Mouse (Mus musculus): ENCODE measurements at regions not wholly inside any gene's neighbourhood (a gene's known extent, or its start where the extent isn't known, plus 50 kb on each side); places are given as distances from the start of the nearest gene placed in this dataset.

GRCm38 (mm10) chr8:8562268-8562667 lies 98.8 kb downstream of the Efnb2 start:
- WGBS = 78% methylated on average over 7 of the region's 7 CpGs
- H3K27ac ChIP-seq (ENCODE audit: low read length) = no peak overlapping the region
- TF ChIP-seq CTCF (IDR thresholded peaks at IDR 0.05) = no peak
- TF ChIP-seq EP300 (IDR thresholded peaks at IDR 0.05) = no peak
- ATAC-seq = no peak
- H3K4me1 ChIP-seq (ENCODE audit: insufficient read depth, low read depth, low read length) = no peaks in the 10 kb centered on the region
- H3K4me2 ChIP-seq (replicated peaks; ENCODE audit: low read depth, low read length) = no peak overlapping the region
- no peak for DNase-seq (ENCODE audit: low spot score)
- no peaks in the 10 kb centered on the region for H3K9me3 ChIP-seq (ENCODE audit: low read length)
- H3K27me3 ChIP-seq (replicated peaks; ENCODE audit: insufficient read depth, low read length) = no peaks in the 10 kb centered on the region
- H3K36me3 ChIP-seq (ENCODE audit: insufficient read depth, low read length) = no peaks in the 10 kb centered on the region
- no peak overlapping the region for H3K4me3 ChIP-seq (ENCODE audit: low read depth, low read length)
- no peak overlapping the region for H3K9ac ChIP-seq (replicated peaks; ENCODE audit: low read depth)

DNA sequence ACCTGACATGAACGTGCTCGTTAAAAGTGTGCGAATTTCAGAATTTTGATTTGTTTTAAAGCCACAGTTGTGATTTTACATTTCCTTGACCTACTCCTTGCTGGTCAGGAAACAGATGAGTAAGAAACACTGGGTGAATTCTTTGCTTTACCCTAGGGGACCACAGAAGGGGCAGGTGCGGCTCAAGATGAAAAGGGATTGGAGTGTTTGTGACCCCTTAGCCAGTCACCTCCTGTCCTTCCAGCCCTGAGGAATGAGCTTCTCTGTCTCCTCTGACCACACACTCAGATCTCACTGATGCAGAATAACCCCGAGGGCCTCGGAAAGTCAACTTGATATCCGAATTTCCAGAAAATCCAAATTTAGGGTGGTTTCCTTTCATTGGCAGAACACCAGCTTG lies 103.0 kb downstream of the Efnb2 start:
- H3K4me3 ChIP-seq (ENCODE audit: low read depth, low read length) = no peak overlapping the region
- H3K9me3 ChIP-seq (ENCODE audit: low read length) = no peaks in the 10 kb centered on the region
- H3K9ac ChIP-seq (replicated peaks; ENCODE audit: low read depth) = no peak overlapping the region
- H3K4me1 ChIP-seq (ENCODE audit: insufficient read depth, low read depth, low read length) = no peaks in the 10 kb centered on the region
- no peak overlapping the region for H3K27ac ChIP-seq (ENCODE audit: low read length)
- no peaks in the 10 kb centered on the region for H3K27me3 ChIP-seq (replicated peaks; ENCODE audit: insufficient read depth, low read length)
- no peak overlapping the region for H3K4me2 ChIP-seq (replicated peaks; ENCODE audit: low read depth, low read length)
- ATAC-seq = no peak
- no peak for TF ChIP-seq EP300 (IDR thresholded peaks at IDR 0.05)
- no peak for TF ChIP-seq CTCF (IDR thresholded peaks at IDR 0.05)
- WGBS = 69% methylated on average over 7 of the region's 7 CpGs
- no peaks in the 10 kb centered on the region for H3K36me3 ChIP-seq (ENCODE audit: insufficient read depth, low read length)
- no peak for DNase-seq (ENCODE audit: low spot score)

DNA sequence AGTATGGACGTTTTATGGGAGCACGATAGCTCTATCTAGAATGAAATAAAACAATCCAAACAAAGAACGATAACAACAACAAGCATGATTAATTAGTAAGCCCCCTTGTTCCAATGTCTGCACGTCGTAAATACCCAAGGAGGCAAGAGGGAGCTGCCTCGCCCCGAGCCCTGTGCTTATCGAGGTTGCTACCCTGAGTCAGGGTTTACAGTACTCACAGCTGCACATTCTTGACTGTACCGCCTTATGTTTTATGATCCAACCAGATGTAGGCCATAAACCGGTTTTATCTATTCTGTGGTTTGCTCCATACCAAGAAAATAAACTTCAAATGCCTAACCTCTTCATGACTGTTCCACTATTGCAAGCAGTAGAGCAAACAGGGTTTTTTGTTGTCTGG lies 104.9 kb downstream of the Efnb2 start:
- no peak for DNase-seq (ENCODE audit: low spot score)
- WGBS = 63% methylated on average over 10 of the region's 10 CpGs

GRCm38 (mm10) chr8:8554691-8555090 lies 106.4 kb downstream of the Efnb2 start:
- no peak overlapping the region for H3K27ac ChIP-seq (ENCODE audit: low read length)
- no peaks in the 10 kb centered on the region for H3K27me3 ChIP-seq (replicated peaks; ENCODE audit: insufficient read depth, low read length)
- no peak for DNase-seq (ENCODE audit: low spot score)
- no peak for ATAC-seq
- TF ChIP-seq CTCF (IDR thresholded peaks at IDR 0.05) (no peak), EP300 (IDR thresholded peaks at IDR 0.05) (no peak)
- H3K9me3 ChIP-seq (ENCODE audit: low read length) = no peaks in the 10 kb centered on the region
- 81% methylated on average over 5 of the region's 5 CpGs for WGBS
- H3K4me1 ChIP-seq (ENCODE audit: insufficient read depth, low read depth, low read length) = no peaks in the 10 kb centered on the region
- no peaks in the 10 kb centered on the region for H3K36me3 ChIP-seq (ENCODE audit: insufficient read depth, low read length)
- H3K4me2 ChIP-seq (replicated peaks; ENCODE audit: low read depth, low read length) = no peak overlapping the region
- H3K4me3 ChIP-seq (ENCODE audit: low read depth, low read length) = no peak overlapping the region
- H3K9ac ChIP-seq (replicated peaks; ENCODE audit: low read depth) = no peak overlapping the region

More for the DNA sequence above, 104.9 kb downstream of the Efnb2 start:
- no peaks in the 10 kb centered on the region for H3K36me3 ChIP-seq (ENCODE audit: insufficient read depth, low read length)
- TF ChIP-seq EP300 (IDR thresholded peaks at IDR 0.05) (no peak), CTCF (IDR thresholded peaks at IDR 0.05) (no peak)
- no peaks in the 10 kb centered on the region for H3K9me3 ChIP-seq (ENCODE audit: low read length)
- no peaks in the 10 kb centered on the region for H3K27me3 ChIP-seq (replicated peaks; ENCODE audit: insufficient read depth, low read length)
- ATAC-seq = no peak
- no peak overlapping the region for H3K4me3 ChIP-seq (ENCODE audit: low read depth, low read length)
- H3K27ac ChIP-seq (ENCODE audit: low read length) = no peak overlapping the region
- no peaks in the 10 kb centered on the region for H3K4me1 ChIP-seq (ENCODE audit: insufficient read depth, low read depth, low read length)
- no peak overlapping the region for H3K9ac ChIP-seq (replicated peaks; ENCODE audit: low read depth)
- no peak overlapping the region for H3K4me2 ChIP-seq (replicated peaks; ENCODE audit: low read depth, low read length)

DNA sequence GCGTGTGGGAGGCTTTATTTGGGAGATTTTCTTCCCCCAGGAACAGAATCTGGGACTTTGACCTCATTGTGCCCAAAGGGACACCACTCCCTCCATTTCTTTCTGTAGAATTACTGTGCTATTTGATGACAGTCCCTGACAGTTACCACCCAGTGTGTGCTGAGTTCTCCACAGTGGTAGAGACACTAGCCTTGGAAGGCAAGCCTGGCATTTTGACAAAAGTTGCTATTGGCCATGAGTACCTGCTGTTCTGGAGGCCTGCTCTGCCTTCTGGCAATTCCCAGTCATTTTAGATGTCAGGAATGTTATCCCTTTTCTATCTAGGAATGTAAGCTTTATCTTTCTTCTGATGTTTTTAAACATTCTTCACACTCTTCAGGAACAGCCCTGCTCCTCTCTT lies 108.3 kb downstream of the Efnb2 start:
- Histone ChIP-seq H3K27ac (ENCODE audit: low read length) (no peak overlapping the region), H3K36me3 (ENCODE audit: insufficient read depth, low read length) (no peaks in the 10 kb centered on the region), H3K9ac (replicated peaks; ENCODE audit: low read depth) (no peak overlapping the region), H3K9me3 (ENCODE audit: low read length) (no peaks in the 10 kb centered on the region), H3K4me3 (ENCODE audit: low read depth, low read length) (no peak overlapping the region), H3K4me2 (replicated peaks; ENCODE audit: low read depth, low read length) (no peak overlapping the region), H3K27me3 (replicated peaks; ENCODE audit: insufficient read depth, low read length) (no peaks in the 10 kb centered on the region), H3K4me1 (ENCODE audit: insufficient read depth, low read depth, low read length) (no peaks in the 10 kb centered on the region)
- 92% methylated on average over 1 of the region's 1 CpGs for WGBS
- DNase-seq (ENCODE audit: low spot score) (no peak), ATAC-seq (no peak)
- TF ChIP-seq CTCF (IDR thresholded peaks at IDR 0.05) (no peak), EP300 (IDR thresholded peaks at IDR 0.05) (no peak)

GRCm38 (mm10) chr8:8536626-8537025 lies 124.4 kb downstream of the Efnb2 start:
- no peaks in the 10 kb centered on the region for H3K4me1 ChIP-seq (ENCODE audit: insufficient read depth, low read depth, low read length)
- H3K9ac ChIP-seq (replicated peaks; ENCODE audit: low read depth) = no peak overlapping the region
- no peaks in the 10 kb centered on the region for H3K9me3 ChIP-seq (ENCODE audit: low read length)
- no peaks in the 10 kb centered on the region for H3K36me3 ChIP-seq (ENCODE audit: insufficient read depth, low read length)
- H3K27me3 ChIP-seq (replicated peaks; ENCODE audit: insufficient read depth, low read length) = no peaks in the 10 kb centered on the region
- H3K4me3 ChIP-seq (ENCODE audit: low read depth, low read length) = no peak overlapping the region
- TF ChIP-seq EP300 (IDR thresholded peaks at IDR 0.05) (no peak), CTCF (IDR thresholded peaks at IDR 0.05) (no peak)
- no peak overlapping the region for H3K4me2 ChIP-seq (replicated peaks; ENCODE audit: low read depth, low read length)
- no peak overlapping the region for H3K27ac ChIP-seq (ENCODE audit: low read length)
- ATAC-seq (no peak), DNase-seq (ENCODE audit: low spot score) (no peak)
- 75% methylated on average over 5 of the region's 5 CpGs for WGBS

DNA sequence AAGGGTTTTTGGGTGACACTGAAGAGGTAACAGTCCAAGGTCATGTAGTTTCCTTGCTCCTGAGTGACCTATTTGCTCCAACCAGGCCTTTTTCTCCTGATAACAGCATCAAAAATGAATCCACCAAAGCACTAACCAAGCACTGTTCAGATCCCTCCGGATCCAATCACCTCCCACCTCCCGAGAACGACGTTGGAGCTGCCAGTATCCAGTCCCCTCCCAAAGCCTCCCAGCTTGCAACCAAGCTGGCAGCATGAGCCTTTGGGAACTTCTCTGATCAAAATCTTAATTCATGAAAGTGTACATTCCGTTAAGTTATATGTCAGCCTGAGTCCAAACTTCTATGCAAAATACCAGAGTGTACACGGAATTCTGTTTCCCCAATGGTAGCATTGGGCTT lies 126.3 kb downstream of the Efnb2 start:
- Histone ChIP-seq H3K9ac (replicated peaks; ENCODE audit: low read depth) (no peak overlapping the region), H3K4me2 (replicated peaks; ENCODE audit: low read depth, low read length) (no peak overlapping the region), H3K36me3 (ENCODE audit: insufficient read depth, low read length) (no peaks in the 10 kb centered on the region), H3K27me3 (replicated peaks; ENCODE audit: insufficient read depth, low read length) (no peaks in the 10 kb centered on the region), H3K4me3 (ENCODE audit: low read depth, low read length) (no peak overlapping the region), H3K9me3 (ENCODE audit: low read length) (no peaks in the 10 kb centered on the region), H3K27ac (ENCODE audit: low read length) (no peak overlapping the region), H3K4me1 (ENCODE audit: insufficient read depth, low read depth, low read length) (no peaks in the 10 kb centered on the region)
- DNase-seq (ENCODE audit: low spot score) (no peak), ATAC-seq (no peak)
- TF ChIP-seq EP300 (IDR thresholded peaks at IDR 0.05) (no peak), CTCF (IDR thresholded peaks at IDR 0.05) (no peak)
- 39% methylated on average over 6 of the region's 6 CpGs for WGBS

Data from lung, postnatal 0 days (tissue).